In genomic region chr9:96537615-96537919, GRCm38 (mm10) we compare ENCODE assay signal across 10 mouse cellular contexts. TPM values are rescaled to one million over a fixed set of nuclear protein-coding genes. Genes with fewer than 3 reads are reported as not detected.
DNase-seq lines count a peak whose midpoint lies in the region; ATAC-seq lines count a peak whose summit lies in the region.
"Had no signal": no experiment of that assay in that cellular context is flagged by ENCODE, and none has a peak within 500 bp of the region (broad histone marks: within the 10 kb centered on the region; RNA-seq: fewer than 3 reads in every experiment).

No protein-coding gene starts in this region.

- peaks cover 13% of the 10 kb centered on the region for H3K4me1 ChIP-seq in heart, embryonic 15.5 days (replicated peaks)
- H3K4me1 ChIP-seq in heart, embryonic 11.5 days (ENCODE audit: control insufficient read depth, insufficient read depth, low read length) = no peaks in the 10 kb centered on the region; the same call in 1 of the 2 replicates
- H3K4me1 ChIP-seq in lung, embryonic 16.5 days (replicated peaks; ENCODE audit: control insufficient read depth, insufficient read depth, low read length) = peaks cover 17% of the 10 kb centered on the region
- peaks cover 17% of the 10 kb centered on the region for H3K4me1 ChIP-seq in embryonic facial prominence, embryonic 15.5 days
- H3K4me1 ChIP-seq in stomach, embryonic 16.5 days (ENCODE audit: control insufficient read depth, insufficient read depth, low read length) = peaks cover 12% of the 10 kb centered on the region; the same call in 1 of the 2 replicates

- H3K27ac ChIP-seq in heart, embryonic 15.5 days = peak overlapping the region; percentile 73; the same call in 1 of the 2 replicates
- no peak overlapping the region for H3K27ac ChIP-seq in heart, embryonic 11.5 days (ENCODE audit: low read depth, low read length)
- no peak overlapping the region for H3K27ac ChIP-seq in lung, embryonic 16.5 days (ENCODE audit: low read length)
- H3K27ac ChIP-seq in embryonic facial prominence, embryonic 15.5 days (replicated peaks) = peak overlapping the region; percentile 8; the same call in 1 of the 2 replicates
- no peak overlapping the region; the same call in 1 of the 2 replicates for H3K27ac ChIP-seq in stomach, embryonic 16.5 days (ENCODE audit: low read length)
- H3K27ac ChIP-seq: macrophage had no signal

- peaks cover 10% of the 10 kb centered on the region; the same call in 1 of the 2 replicates for H3K36me3 ChIP-seq in heart, embryonic 15.5 days
- no peaks in the 10 kb centered on the region for H3K36me3 ChIP-seq in heart, embryonic 11.5 days (ENCODE audit: control insufficient read depth, insufficient read depth, low read length)
- peaks cover 5% of the 10 kb centered on the region for H3K36me3 ChIP-seq in lung, embryonic 16.5 days (ENCODE audit: control insufficient read depth, insufficient read depth, low read length)
- H3K36me3 ChIP-seq in embryonic facial prominence, embryonic 15.5 days = peaks cover 7% of the 10 kb centered on the region
- peaks cover 4% of the 10 kb centered on the region; the same call in 1 of the 2 replicates for H3K36me3 ChIP-seq in stomach, embryonic 16.5 days (ENCODE audit: control insufficient read depth, insufficient read depth, low read length)

- no peaks in the 10 kb centered on the region for H3K27me3 ChIP-seq in heart, embryonic 15.5 days
- H3K27me3 ChIP-seq in heart, embryonic 11.5 days (ENCODE audit: control insufficient read depth, insufficient read depth, low read length) = no peaks in the 10 kb centered on the region
- no peaks in the 10 kb centered on the region for H3K27me3 ChIP-seq in lung, embryonic 16.5 days (ENCODE audit: control insufficient read depth, insufficient read depth, low read depth, low read length)
- H3K27me3 ChIP-seq in embryonic facial prominence, embryonic 15.5 days = no peaks in the 10 kb centered on the region
- H3K27me3 ChIP-seq in stomach, embryonic 16.5 days (ENCODE audit: control insufficient read depth, insufficient read depth, low read length) = no peaks in the 10 kb centered on the region

- H3K9ac ChIP-seq in heart, embryonic 15.5 days = no peak overlapping the region
- H3K9ac ChIP-seq in heart, embryonic 11.5 days (ENCODE audit: low read depth, low read length) = no peak overlapping the region
- no peak overlapping the region for H3K9ac ChIP-seq in lung, embryonic 16.5 days (ENCODE audit: low read length)
- H3K9ac ChIP-seq in embryonic facial prominence, embryonic 15.5 days = no peak overlapping the region
- H3K9ac ChIP-seq in stomach, embryonic 16.5 days (ENCODE audit: low read length) = no peak overlapping the region

- no peaks in the 10 kb centered on the region for H3K9me3 ChIP-seq in heart, embryonic 15.5 days (replicated peaks)
- no peaks in the 10 kb centered on the region for H3K9me3 ChIP-seq in heart, embryonic 11.5 days (replicated peaks; ENCODE audit: control insufficient read depth, low read length)
- H3K9me3 ChIP-seq in lung, embryonic 16.5 days (ENCODE audit: control insufficient read depth, low read length) = no peaks in the 10 kb centered on the region
- H3K9me3 ChIP-seq in embryonic facial prominence, embryonic 15.5 days (replicated peaks) = no peaks in the 10 kb centered on the region
- no peaks in the 10 kb centered on the region for H3K9me3 ChIP-seq in stomach, embryonic 16.5 days (replicated peaks; ENCODE audit: control insufficient read depth, low read length)

- peak overlapping the region; percentile 86 for H3K4me2 ChIP-seq in heart, embryonic 15.5 days
- H3K4me2 ChIP-seq in heart, embryonic 11.5 days = no peak overlapping the region
- H3K4me2 ChIP-seq in lung, embryonic 16.5 days (ENCODE audit: low read depth, low read length) = peak overlapping the region; percentile 82; the same call in 1 of the 2 replicates
- H3K4me2 ChIP-seq in embryonic facial prominence, embryonic 15.5 days (replicated peaks) = peak overlapping the region; percentile 66; the same call in 1 of the 2 replicates
- no peak overlapping the region for H3K4me2 ChIP-seq in stomach, embryonic 16.5 days (ENCODE audit: low read depth, low read length)

- ATAC-seq in heart, embryonic 15.5 days (replicated peaks; ENCODE audit: insufficient number of reproducible peaks, insufficient read depth, low FRiP score, low read depth) = no peak
- no peak for ATAC-seq in heart, embryonic 11.5 days (replicated peaks; ENCODE audit: insufficient number of reproducible peaks, low FRiP score, low TSS enrichment)
- ATAC-seq in lung, embryonic 16.5 days (ENCODE audit: low read depth) = no peak; the same call in 1 of the 2 replicates
- ATAC-seq in embryonic facial prominence, embryonic 15.5 days (ENCODE audit: insufficient number of reproducible peaks, low FRiP score, low TSS enrichment, low read depth) = no peak
- peak; percentile 8; the same call in 1 of the 2 replicates for ATAC-seq in stomach, embryonic 16.5 days (ENCODE audit: insufficient read depth, low FRiP score)
- no peak for ATAC-seq in cerebellum, adult (ENCODE audit: insufficient number of reproducible peaks, low FRiP score, low TSS enrichment)

- WGBS in heart, embryonic 15.5 days = 92% methylated on average over 6 of the region's 6 CpGs
- WGBS in heart, embryonic 11.5 days (ENCODE audit: insufficient replicate concordance) = 88% methylated on average over 6 of the region's 6 CpGs
- 82% methylated on average over 6 of the region's 6 CpGs for WGBS in lung, embryonic 16.5 days
- WGBS in embryonic facial prominence, embryonic 15.5 days = 85% methylated on average over 6 of the region's 6 CpGs
- WGBS in stomach, embryonic 16.5 days = 91% methylated on average over 6 of the region's 6 CpGs

- DNase-seq in lung, adult 18-20 months = no peak
- no peak for DNase-seq in thymus, postnatal 36 days

- no peak overlapping the region for H3K4me3 ChIP-seq in heart, embryonic 15.5 days
- H3K4me3 ChIP-seq in heart, embryonic 11.5 days (ENCODE audit: low read depth, low read length) = no peak overlapping the region
- H3K4me3 ChIP-seq in lung, embryonic 16.5 days (ENCODE audit: low read length) = no peak overlapping the region
- no peak overlapping the region for H3K4me3 ChIP-seq in embryonic facial prominence, embryonic 15.5 days (replicated peaks)
- no peak overlapping the region for H3K4me3 ChIP-seq in stomach, embryonic 16.5 days (replicated peaks; ENCODE audit: low read length)

RNA-seq across cellular contexts. Expression of gene Gm28729, which starts 12.5 kb away (rescaled TPM):
- polyA plus RNA-seq in heart, embryonic 15.5 days (2015; fragmentation: Nextera tagmentation; extraction: Ambion mirVana) = 0.06 TPM in 1 of 2 replicates, not detected in the other
- polyA plus RNA-seq in heart, embryonic 11.5 days (2014; fragmentation: Nextera tagmentation; extraction: Ambion mirVana) = not detected in 2 replicates
- 1.7 and 2.0 TPM in 2 replicates for polyA plus RNA-seq in lung, embryonic 16.5 days (2015; fragmentation: Nextera tagmentation; extraction: Ambion mirVana)
- polyA plus RNA-seq in embryonic facial prominence, embryonic 15.5 days (2015; fragmentation: Nextera tagmentation; extraction: Ambion mirVana) = 1.0 and 2.4 TPM in 2 replicates
- polyA plus RNA-seq in stomach, embryonic 16.5 days (2015; fragmentation: Nextera tagmentation; extraction: Ambion mirVana) = not detected in 2 replicates
- polyA plus RNA-seq: stomach, embryonic 14.5 days had no signal

RNA-seq across cellular contexts. Expression of gene Rnf7, which starts 59.1 kb away (rescaled TPM):
- 170 and 186 TPM in 2 replicates for polyA plus RNA-seq in heart, embryonic 15.5 days (2015; fragmentation: Nextera tagmentation; extraction: Ambion mirVana)
- 261 and 268 TPM in 2 replicates for polyA plus RNA-seq in heart, embryonic 11.5 days (2014; fragmentation: Nextera tagmentation; extraction: Ambion mirVana)
- polyA plus RNA-seq in lung, embryonic 16.5 days (2015; fragmentation: Nextera tagmentation; extraction: Ambion mirVana) = 189 and 195 TPM in 2 replicates
- 205 and 210 TPM in 2 replicates for polyA plus RNA-seq in embryonic facial prominence, embryonic 15.5 days (2015; fragmentation: Nextera tagmentation; extraction: Ambion mirVana)
- 180 TPM in 2 replicates for polyA plus RNA-seq in stomach, embryonic 16.5 days (2015; fragmentation: Nextera tagmentation; extraction: Ambion mirVana)

Comparison
In these comparisons a context has a peak if more than half of its experiments do, and no peak if none do; other contexts are left out.
1. H3K27ac ChIP-seq: peak in heart, embryonic 15.5 days (single experiment) and embryonic facial prominence, embryonic 15.5 days (single experiment); none in heart, embryonic 11.5 days (single experiment), lung, embryonic 16.5 days (single experiment) and stomach, embryonic 16.5 days (single experiment).
2. H3K4me2 ChIP-seq: peak in heart, embryonic 15.5 days (single experiment), lung, embryonic 16.5 days (single experiment) and embryonic facial prominence, embryonic 15.5 days (single experiment); none in heart, embryonic 11.5 days (single experiment) and stomach, embryonic 16.5 days (single experiment).